ENCODE assay signal across 12 mouse cellular contexts in the genomic region with DNA sequence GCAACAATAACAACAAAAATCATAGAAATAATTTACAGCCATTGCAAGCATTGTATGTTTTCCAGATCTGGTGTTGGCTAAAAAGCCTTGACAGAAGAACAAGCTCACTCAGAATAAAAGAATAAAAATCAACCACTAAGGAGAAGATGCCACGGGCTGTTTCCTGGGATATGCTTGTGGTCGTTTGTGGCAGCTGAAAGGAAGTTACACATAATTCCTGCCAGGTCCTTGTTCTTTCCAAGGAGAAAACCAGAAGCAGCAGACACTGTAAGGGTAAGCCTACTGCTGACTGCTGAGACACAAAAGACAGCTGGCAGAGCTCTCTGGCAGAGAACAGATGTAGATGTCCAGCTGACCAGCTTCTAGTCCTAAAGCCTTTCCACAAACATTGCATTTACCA.
"Had no signal": no experiment of that assay in that cellular context is flagged by ENCODE, and none has a peak within 500 bp of the region (broad histone marks: within the 10 kb centered on the region; RNA-seq: fewer than 3 reads in every experiment).

No protein-coding gene starts in this region.

- H3K9me3 ChIP-seq: limb, embryonic 13.5 days; liver, embryonic 15.5 days; neural tube, embryonic 12.5 days had no signal

- H3K4me2 ChIP-seq: limb, embryonic 13.5 days; liver, embryonic 11.5 days; liver, embryonic 15.5 days; neural tube, embryonic 12.5 days had no signal

- ATAC-seq: lung, postnatal 0 days had no signal

- H3K36me3 ChIP-seq: limb, embryonic 13.5 days; liver, embryonic 15.5 days; neural tube, embryonic 12.5 days had no signal

- H3K4me1 ChIP-seq: limb, embryonic 13.5 days; liver, embryonic 15.5 days; neural tube, embryonic 12.5 days had no signal

- DNase-seq: kidney, adult 9 months; kidney, postnatal 36 days; lung, adult 2 months; lung, postnatal 36 days; thymus, postnatal 4 days had no signal

- H3K9ac ChIP-seq: limb, embryonic 13.5 days; liver, embryonic 15.5 days; neural tube, embryonic 12.5 days had no signal

- H3K27ac ChIP-seq: kidney, postnatal 0 days; limb, embryonic 13.5 days; liver, embryonic 15.5 days; neural tube, embryonic 12.5 days; stomach, postnatal 0 days had no signal

- H3K27me3 ChIP-seq: limb, embryonic 13.5 days; liver, embryonic 15.5 days; neural tube, embryonic 12.5 days had no signal

- H3K4me3 ChIP-seq: limb, embryonic 13.5 days; liver, embryonic 15.5 days; neural tube, embryonic 12.5 days had no signal
